Mouse (Mus musculus) liver, postnatal 0 days (tissue): ENCODE results near the gene Hecw2. TPM values are rescaled to one million over a fixed set of nuclear protein-coding genes. Genes with fewer than 3 reads are reported as not detected.

Experiments used
- ATAC-seq: fragments of 200-750 bp; cut with Nextera tagmentation; 2 replicates; pipeline ENCODE4 v1.8.0; 2017; ENCODE audit warnings: mild to moderate bottlenecking, moderate library complexity
- DNase-seq: peaks from one replicate; pipeline ENCODE4 v3.0.0-alpha.2; 2016
- H3K27ac ChIP-seq: fragments of 300-500 bp; sonication (generic); 2 replicates; pipeline ENCODE4 v1.5.1; 2014; ENCODE audit warnings: antibody characterized with exemption, moderate library complexity, mild to moderate bottlenecking, low read depth
- H3K27me3 ChIP-seq: fragments of 300-500 bp; sonication (generic); 2 replicates; pipeline ENCODE4 v1.6.1; 2014; ENCODE audit warnings: low read length, control low read depth, mixed read lengths; ENCODE audit not compliant: insufficient read depth
- H3K36me3 ChIP-seq: fragments of 300-500 bp; sonication (generic); replicated peaks from 2 replicates; pipeline ENCODE4 v1.6.1; 2014; ENCODE audit warnings: mild to moderate bottlenecking, control low read depth, low read length, moderate library complexity, mixed read lengths; ENCODE audit not compliant: insufficient read depth
- H3K4me1 ChIP-seq: fragments of 300-500 bp; sonication (generic); 2 replicates; pipeline ENCODE4 v1.6.1; 2014; ENCODE audit warnings: antibody characterized with exemption, mild to moderate bottlenecking, control low read depth; ENCODE audit not compliant: insufficient read depth
- H3K4me2 ChIP-seq: fragments of 300-500 bp; sonication (generic); 2 replicates; pipeline ENCODE4 v1.6.1; 2014; ENCODE audit warnings: low read depth, mild to moderate bottlenecking, low read length, moderate library complexity, mixed read lengths
- H3K4me3 ChIP-seq: fragments of 300-500 bp; sonication (generic); 2 replicates; pipeline ENCODE4 v1.5.1; 2014; ENCODE audit warnings: low read depth, low read length
- H3K9ac ChIP-seq: fragments of 300-500 bp; sonication (generic); replicated peaks from 2 replicates; pipeline ENCODE4 v1.6.1; 2014; ENCODE audit warnings: mild to moderate bottlenecking, moderate library complexity
- H3K9me3 ChIP-seq: fragments of 300-500 bp; sonication (generic); 2 replicates; pipeline ENCODE4 v1.6.1; 2016; ENCODE audit warnings: mild to moderate bottlenecking, control low read depth, low read length, mixed read lengths
- CTCF ChIP-seq: sonication (generic); IDR thresholded peaks from 2 replicates; pipeline ENCODE4 v1.5.1; 2016; ENCODE audit warnings: antibody characterized with exemption, low read depth
- EP300 ChIP-seq: IDR thresholded peaks from 2 replicates; pipeline ENCODE4 v1.6.1; 2016; ENCODE audit warnings: antibody characterized with exemption, low read depth, mild to moderate bottlenecking
- WGBS: fragments of 180-500 bp; shearing (Covaris S2); extraction: QIAGEN DNeasy Blood & Tissue Kit; methylation state at CpG from one replicate; pipeline ENCODE4 v1.1.7; 2014; ENCODE audit not compliant: insufficient replicate concordance; 5-methylcytosine and 5-hydroxymethylcytosine counted together
- polyA plus RNA-seq: library from polyadenylated mRNA; unstranded; fragments of >200 nt; fragmentation: Nextera tagmentation; extraction: Ambion mirVana; gene quantifications from 2 replicates; pipeline ENCODE4 v1.2.1, GENCODE M21; 2015

Hecw2 gene
- polyA plus RNA-seq, 1 experiment from 2014 or later, result 0.61 TPM

DNA sequence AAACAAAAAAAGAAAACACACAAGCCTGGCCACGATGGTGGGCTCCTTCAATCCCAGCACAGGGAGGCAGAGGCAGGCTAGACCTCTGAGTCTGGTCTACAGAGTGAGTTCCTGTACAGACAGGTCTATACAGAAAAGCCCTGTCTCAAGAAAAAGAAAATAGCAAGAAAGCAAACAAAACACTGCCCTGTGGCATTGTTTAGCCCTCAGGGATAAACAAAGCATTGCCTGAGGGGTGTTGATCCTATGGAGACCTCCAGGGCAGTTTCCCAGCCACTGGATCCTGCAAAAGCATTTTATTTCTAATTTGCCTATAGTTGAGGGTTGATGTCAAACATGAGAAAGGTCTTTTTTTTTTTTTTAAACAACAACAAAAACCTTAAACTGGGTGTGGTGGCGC lies 327.7 kb downstream of the Hecw2 start:
- H3K4me3 ChIP-seq, result no peak overlapping the region
- no peaks in the 10 kb centered on the region for H3K27me3 ChIP-seq
- H3K27ac ChIP-seq, result no peak overlapping the region
- no peak for TF ChIP-seq CTCF
- TF ChIP-seq EP300, result no peak
- no peaks in the 10 kb centered on the region for H3K9me3 ChIP-seq
- 80% methylated on average over 2 of the region's 2 CpGs for WGBS
- no peak overlapping the region for H3K9ac ChIP-seq
- no peak for DNase-seq
- no peaks in the 10 kb centered on the region for H3K4me1 ChIP-seq
- H3K4me2 ChIP-seq, result no peak overlapping the region
- ATAC-seq, result no peak
- no peaks in the 10 kb centered on the region for H3K36me3 ChIP-seq

DNA sequence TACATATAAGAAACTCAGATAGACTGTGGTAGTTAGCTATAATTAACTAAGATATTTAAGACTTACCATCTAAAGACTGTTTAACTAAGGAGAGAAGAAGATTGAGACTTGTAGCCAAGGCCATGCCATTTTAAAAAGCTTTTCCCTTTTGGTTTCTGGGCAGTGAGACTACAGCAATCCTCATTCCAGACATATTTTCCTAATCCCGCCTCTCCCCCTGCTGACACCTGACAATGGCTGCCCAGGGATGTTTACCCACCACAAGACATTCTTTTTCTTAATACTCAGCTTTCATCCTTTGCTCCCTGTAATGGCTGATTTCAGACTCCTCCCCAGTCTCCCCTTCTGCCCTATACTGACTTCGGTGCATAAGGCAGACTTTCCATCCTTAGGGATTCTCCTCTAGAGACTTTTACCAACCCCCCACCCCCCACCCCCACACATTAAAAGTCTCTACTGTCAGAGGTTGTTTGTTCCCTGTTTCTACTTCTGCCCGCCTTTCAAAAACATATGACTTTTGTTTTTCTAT lies 328.5 kb downstream of the Hecw2 start:
- whole genome bisulfite sequencing, result 65% methylated on average over 3 of the region's 3 CpGs
- Histone ChIP-seq H3K27me3 (no peaks in the 10 kb centered on the region), H3K9me3 (no peaks in the 10 kb centered on the region), H3K4me3 (no peak overlapping the region), H3K9ac (no peak overlapping the region), H3K4me1 (no peaks in the 10 kb centered on the region), H3K4me2 (no peak overlapping the region), H3K27ac (no peak overlapping the region), H3K36me3 (no peaks in the 10 kb centered on the region)
- ATAC-seq (no peak), DNase-seq (no peak)
- TF ChIP-seq EP300 (no peak), CTCF (no peak)

DNA sequence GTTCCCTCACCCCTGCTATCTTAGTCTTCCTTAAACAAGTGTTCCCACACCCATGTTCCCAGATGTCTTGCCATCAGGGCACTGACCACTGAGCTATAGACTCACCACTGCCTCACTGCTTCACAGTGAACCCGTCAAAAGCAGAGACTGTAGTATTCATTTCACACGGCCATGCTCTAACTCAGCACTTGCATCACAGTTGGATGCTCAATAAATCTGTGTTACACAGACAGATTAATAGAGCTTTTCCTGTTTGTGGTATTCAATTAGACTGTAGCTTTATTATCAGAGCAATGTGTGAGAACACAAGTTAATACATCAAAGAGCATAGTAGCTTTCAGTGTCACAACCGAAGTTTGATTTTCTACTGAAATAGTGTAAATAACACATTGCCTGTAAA lies 330.9 kb downstream of the Hecw2 start:
- ATAC-seq, result no peak
- 72% methylated on average over 3 of the region's 3 CpGs for WGBS
- DNase-seq, result no peak
- no peak overlapping the region for H3K27ac ChIP-seq
- no peaks in the 10 kb centered on the region for H3K27me3 ChIP-seq
- H3K9me3 ChIP-seq, result no peaks in the 10 kb centered on the region
- no peak overlapping the region for H3K9ac ChIP-seq
- H3K4me2 ChIP-seq, result no peak overlapping the region
- no peaks in the 10 kb centered on the region for H3K4me1 ChIP-seq
- no peaks in the 10 kb centered on the region for H3K36me3 ChIP-seq
- H3K4me3 ChIP-seq, result no peak overlapping the region
- TF ChIP-seq EP300 (no peak), CTCF (no peak)

DNA sequence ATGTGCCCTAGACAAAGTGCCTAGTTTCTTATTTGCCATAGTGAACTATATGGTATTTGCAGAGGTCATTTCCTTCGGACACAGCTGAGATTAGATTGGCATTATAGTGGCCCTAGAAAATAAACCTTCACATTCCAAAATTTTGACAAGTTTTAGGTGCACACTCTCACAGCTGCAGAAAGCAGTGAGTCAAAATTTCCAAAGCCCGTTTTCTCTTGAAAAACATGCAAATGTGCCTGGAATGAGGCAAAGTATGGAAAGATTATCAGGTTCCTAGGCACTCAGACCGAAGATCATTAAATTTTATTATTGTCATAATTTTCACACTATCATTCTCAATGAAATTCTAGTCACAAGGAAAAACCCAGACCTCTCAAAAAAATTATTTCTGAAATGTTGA lies 334.4 kb downstream of the Hecw2 start:
- no peak overlapping the region for H3K27ac ChIP-seq

DNA sequence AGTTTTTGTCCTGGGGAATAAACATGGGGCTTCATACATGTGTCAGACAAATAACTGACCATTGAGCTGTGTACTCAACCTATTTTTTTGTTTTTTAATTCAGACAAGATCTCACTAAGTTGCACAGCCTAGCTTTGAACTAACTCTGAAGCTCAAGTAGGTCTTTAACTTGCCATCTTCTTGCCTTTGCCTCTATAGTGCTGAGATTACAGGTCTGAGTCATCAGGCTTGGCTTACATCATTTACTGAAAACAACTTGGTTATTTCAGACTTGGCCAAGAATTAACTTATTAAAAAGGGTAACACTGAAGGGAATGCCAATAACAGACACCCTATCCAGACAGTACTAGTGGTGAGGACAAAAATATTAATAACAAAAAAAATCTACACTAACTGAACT lies 335.8 kb downstream of the Hecw2 start:
- H3K27ac ChIP-seq, result no peak overlapping the region
- no peaks in the 10 kb centered on the region for H3K4me1 ChIP-seq
- no peak overlapping the region for H3K9ac ChIP-seq
- no peaks in the 10 kb centered on the region for H3K27me3 ChIP-seq
- no peak overlapping the region for H3K4me3 ChIP-seq
- H3K9me3 ChIP-seq, result no peaks in the 10 kb centered on the region
- ATAC-seq (no peak), DNase-seq (no peak)
- H3K4me2 ChIP-seq, result no peak overlapping the region
- H3K36me3 ChIP-seq, result no peaks in the 10 kb centered on the region
- TF ChIP-seq EP300, result no peak
- TF ChIP-seq CTCF, result no peak

More for the DNA sequence above, 334.4 kb downstream of the Hecw2 start:
- H3K4me2 ChIP-seq, result no peak overlapping the region
- no peak for TF ChIP-seq EP300
- TF ChIP-seq CTCF, result no peak
- no peaks in the 10 kb centered on the region for H3K4me1 ChIP-seq
- H3K9ac ChIP-seq, result no peak overlapping the region
- H3K9me3 ChIP-seq, result no peaks in the 10 kb centered on the region
- WGBS, result 71% methylated on average over 3 of the region's 3 CpGs
- ATAC-seq (no peak), DNase-seq (no peak)
- no peak overlapping the region for H3K4me3 ChIP-seq
- H3K36me3 ChIP-seq, result no peaks in the 10 kb centered on the region
- H3K27me3 ChIP-seq, result no peaks in the 10 kb centered on the region

DNA sequence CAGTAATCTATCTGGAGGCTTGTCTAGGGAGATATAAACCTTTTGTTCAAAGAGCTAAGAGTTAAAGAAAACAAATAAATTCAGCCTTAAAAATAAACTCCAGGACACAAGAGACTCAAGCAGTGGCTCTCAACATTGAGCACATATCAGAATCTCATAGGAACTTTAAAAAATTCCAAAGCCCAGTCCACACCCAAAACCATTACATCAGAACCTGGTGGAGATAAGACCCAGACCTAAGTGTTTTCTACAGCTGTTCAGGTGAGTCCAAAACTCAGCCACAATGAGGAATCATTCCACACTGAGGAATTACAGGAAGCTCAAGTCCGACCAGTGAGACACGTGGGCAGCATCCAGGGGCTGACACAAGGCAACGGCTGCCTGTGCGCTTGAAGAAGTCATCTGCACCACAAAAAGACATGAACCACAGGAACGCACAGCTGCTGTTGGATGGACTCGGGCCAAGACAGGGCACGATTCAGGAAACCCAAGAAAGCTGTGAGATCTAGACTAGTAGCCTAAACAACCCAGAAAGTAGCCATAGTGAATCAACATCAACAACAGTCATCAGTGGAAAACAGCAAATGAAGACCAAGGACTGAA lies 338.4 kb downstream of the Hecw2 start:
- H3K27me3 ChIP-seq, result no peaks in the 10 kb centered on the region
- TF ChIP-seq EP300 (no peak), CTCF (no peak)
- H3K4me3 ChIP-seq, result no peak overlapping the region
- peaks cover 4% of the 10 kb centered on the region; the same call in 1 of the 2 replicates for H3K4me1 ChIP-seq
- ATAC-seq (no peak), DNase-seq (no peak)
- H3K27ac ChIP-seq, result no peak overlapping the region
- H3K9ac ChIP-seq, result no peak overlapping the region
- no peak overlapping the region for H3K4me2 ChIP-seq
- no peaks in the 10 kb centered on the region for H3K36me3 ChIP-seq
- H3K9me3 ChIP-seq, result no peaks in the 10 kb centered on the region
- 39% methylated on average over 7 of the region's 7 CpGs for WGBS
